Mouse (Mus musculus) gastrocnemius, adult 2 months (tissue): Measurements from ENCODE around the gene Alms1. TPM values are rescaled to one million over a fixed set of nuclear protein-coding genes. Genes with fewer than 3 reads are reported as not detected.

Experiments
- DNase-seq: peaks from one replicate; pipeline ENCODE4 v3.0.0; 2022
- H3K27ac ChIP-seq: fragments of 200-600 bp; 2 replicates; pipeline ENCODE4 v1.8.1; 2022; ENCODE audit warnings: mild to moderate bottlenecking
- H3K4me3 ChIP-seq: fragments of 200-600 bp; 2 replicates; pipeline ENCODE4 v1.8.1; 2022; ENCODE audit warnings: mild to moderate bottlenecking, moderate library complexity
- CTCF ChIP-seq: fragments of 200-600 bp; IDR thresholded peaks from 2 replicates; pipeline ENCODE4 v1.8.1; 2022; ENCODE audit warnings: antibody characterized with exemption, mild to moderate bottlenecking, moderate library complexity
- intact Hi-C: fragments of 180-260 bp; cut with DNase I; formaldehyde crosslinking; loops from one replicate; pipeline ENCODE4 v1.15.1; 2025
- long read RNA-seq, 2 experiments: library from polyadenylated mRNA; stranded (forward); transcript quantifications; one replicate each; pipeline ENCODE4 v2.0.0; 2021
- total RNA-seq, 2 experiments: library from RNA; stranded (reverse); gene quantifications; 2 replicates each; pipeline ENCODE4 v1.2.3; 2021

Alms1 gene
- total RNA-seq, result under 1 TPM; 0.54 to 0.78 TPM
- long read RNA-seq, experiment 1, result 0 reads
- long read RNA-seq, experiment 2, result 0 reads

DNA sequence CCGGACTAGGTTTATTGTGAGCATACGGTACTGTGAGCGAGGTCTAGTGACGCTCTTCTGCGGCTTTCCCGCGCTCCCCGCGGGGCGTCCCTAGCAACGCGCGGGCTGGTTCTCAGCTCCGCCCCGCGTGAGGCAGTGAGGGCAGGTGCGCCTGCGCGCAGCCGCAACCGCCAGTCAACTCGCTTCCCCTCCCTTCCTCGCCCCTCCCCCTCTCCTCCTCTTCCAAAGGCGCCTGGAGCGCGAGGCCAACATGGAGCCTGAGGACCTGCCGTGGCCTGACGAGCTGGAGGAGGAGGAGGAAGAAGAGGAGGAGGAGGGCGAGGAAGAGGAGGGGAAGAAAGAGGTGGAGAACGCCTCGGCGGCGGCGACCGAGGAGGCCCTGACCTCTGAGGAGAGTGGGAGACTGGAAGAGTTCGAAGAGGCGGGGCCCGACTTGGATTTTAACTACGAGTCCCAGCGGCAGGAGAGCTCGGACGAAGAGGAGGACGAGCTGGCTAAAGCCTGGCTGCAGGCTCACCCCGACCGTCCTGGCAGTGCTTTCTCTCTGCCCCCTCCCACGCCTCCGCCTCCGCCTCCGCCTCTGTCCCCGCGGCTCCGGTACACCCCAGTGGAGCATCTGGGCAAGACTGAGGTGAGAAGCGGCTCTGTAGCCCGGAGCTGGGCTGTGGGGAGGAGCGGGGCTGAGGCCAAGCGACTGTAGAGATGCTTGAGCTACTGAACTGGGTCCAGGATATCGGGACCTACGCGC, at the start of gene Alms1:
Gene Alms1, plus strand, starts transcription at position 136 of the 748 bp plus-strand sequence.
- no peak for TF ChIP-seq CTCF
- H3K27ac ChIP-seq, result peak within 1 kb of the TSS; percentile 76
- DNase-seq, result peak; percentile 95
- intact Hi-C loops, result loop anchor here (10.0 kb wide), 2 partner anchors 327 to 1323 kb away; partner anchors contain the start of genes Nat8f1 and Tprkb
- peak within 1 kb of the TSS; percentile 78 for H3K4me3 ChIP-seq

GRCm38 (mm10) chr6:85543351-85544175, 43.8 kb upstream of the Alms1 start:
- no peak for TF ChIP-seq CTCF
- Histone ChIP-seq H3K27ac (no peak overlapping the region), H3K4me3 (no peak overlapping the region)
- intact Hi-C loops, result no loop called here
- no peak for DNase-seq

- no peak for TF ChIP-seq CTCF
- intact Hi-C loops, result no loop called here
- H3K4me3 ChIP-seq, result no peak overlapping the region
- no peak for DNase-seq
- H3K27ac ChIP-seq, result no peak overlapping the region
Observed at GRCm38 (mm10) chr6:85544251-85544881, 43.0 kb upstream of the Alms1 start.

DNA sequence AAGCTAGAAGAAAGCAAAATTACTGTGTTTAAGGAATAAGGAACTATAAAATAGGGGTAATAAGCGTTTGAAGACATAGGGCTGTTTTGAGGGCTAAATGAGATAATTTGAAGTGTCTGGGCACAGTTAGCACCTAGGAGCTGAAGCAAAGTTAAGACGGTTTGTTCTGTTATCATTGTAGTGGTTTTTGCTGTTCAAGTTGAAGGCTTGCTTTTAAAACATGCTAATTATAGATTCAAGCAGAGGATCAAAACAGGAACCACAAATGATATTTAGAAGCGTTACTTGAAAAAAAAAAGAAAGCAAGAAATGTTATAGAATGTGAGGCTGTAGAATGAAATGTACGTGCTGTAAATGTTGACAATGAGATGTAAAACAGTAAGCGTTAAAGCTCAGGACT, 39.7 kb upstream of the Alms1 start:
- no peak for DNase-seq
- Histone ChIP-seq H3K27ac (no peak overlapping the region), H3K4me3 (no peak overlapping the region)
- no peak for TF ChIP-seq CTCF
- intact Hi-C loops, result no loop called here

GRCm38 (mm10) chr6:85562374-85562773, 25.0 kb upstream of the Alms1 start:
- no peak for DNase-seq
- H3K4me3 ChIP-seq, result no peak overlapping the region
- intact Hi-C loops, result no loop called here
- TF ChIP-seq CTCF, result no peak; the same call in 1 of the 2 replicates
- H3K27ac ChIP-seq, result no peak overlapping the region

DNA sequence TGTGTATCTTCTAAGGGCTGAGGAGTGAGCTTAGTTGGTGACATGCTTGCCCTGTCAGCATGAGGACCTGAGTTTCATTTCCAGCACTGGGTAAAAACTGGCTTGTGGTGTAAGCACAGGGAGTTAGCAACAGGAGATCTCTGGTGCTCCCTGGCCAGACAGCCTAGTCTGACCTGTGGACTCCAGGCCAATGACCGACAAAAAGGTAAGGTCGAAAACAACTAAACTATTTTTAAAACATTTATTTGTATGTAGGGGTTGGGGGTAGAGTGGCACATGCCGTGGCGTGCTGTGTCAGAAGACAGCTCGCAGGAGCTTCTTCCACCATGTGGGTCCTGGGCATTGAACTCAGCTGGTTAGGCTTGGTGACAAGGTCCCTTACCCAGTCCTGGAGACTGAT, 14.5 kb upstream of the Alms1 start:
- TF ChIP-seq CTCF, result no peak
- DNase-seq, result no peak
- intact Hi-C loops, result no loop called here
- H3K4me3 ChIP-seq, result no peak overlapping the region
- H3K27ac ChIP-seq, result no peak overlapping the region

DNA sequence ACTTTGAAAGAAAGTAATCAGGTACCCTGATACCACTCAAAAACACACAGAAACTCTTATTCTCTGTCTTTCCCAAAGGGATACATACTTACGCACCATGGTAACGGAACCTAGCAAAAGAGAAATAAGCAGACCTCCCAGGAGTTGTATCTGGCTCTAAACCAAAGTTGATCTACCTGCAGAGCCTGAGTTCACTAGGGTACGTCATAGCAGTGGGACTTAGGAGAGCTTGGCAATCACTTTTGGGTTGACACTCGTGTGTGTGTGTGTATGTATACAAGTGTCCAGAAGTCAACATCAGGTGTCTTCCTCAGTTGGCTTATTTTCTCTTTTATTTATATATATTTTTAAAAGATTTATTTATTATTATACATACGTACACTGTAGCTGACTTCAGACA, 5.6 kb upstream of the Alms1 start:
- DNase-seq, result no peak
- TF ChIP-seq CTCF, result no peak
- intact Hi-C loops, result loop anchor here (10.0 kb wide), 2 partner anchors 333 to 1317 kb away; partner anchors contain the start of genes Nat8f1 and Tprkb

GRCm38 (mm10) chr6:85584612-85585011, 2.7 kb upstream of the Alms1 start:
- TF ChIP-seq CTCF, result no peak
- no peak for DNase-seq
- intact Hi-C loops, result loop anchor here (10.0 kb wide), 2 partner anchors 330 to 1320 kb away; partner anchors contain the start of genes Nat8f1 and Tprkb
- Histone ChIP-seq H3K27ac (no peak overlapping the region), H3K4me3 (no peak overlapping the region)

More for the DNA sequence above, 5.6 kb upstream of the Alms1 start:
- no peak overlapping the region for H3K27ac ChIP-seq
- no peak overlapping the region for H3K4me3 ChIP-seq

- DNase-seq, result no peak
- intact Hi-C loops, result loop anchor here (10.0 kb wide), 2 partner anchors 328 to 1322 kb away; partner anchors contain the start of genes Nat8f1 and Tprkb
- no peak overlapping the region for H3K27ac ChIP-seq
- H3K4me3 ChIP-seq, result peak overlapping the region; percentile 78
- peak; percentile 53 for TF ChIP-seq CTCF
Observed at GRCm38 (mm10) chr6:85586805-85587367, 445 bp upstream of the Alms1 start.

- no peak for TF ChIP-seq CTCF
- intact Hi-C loops, result loop anchor here (10.0 kb wide), 2 partner anchors 327 to 1323 kb away; partner anchors contain the start of genes Nat8f1 and Tprkb
- Histone ChIP-seq H3K4me3 (peak overlapping the region; percentile 78), H3K27ac (peak overlapping the region; percentile 76)
- no peak for DNase-seq
Observed at GRCm38 (mm10) chr6:85588164-85588563, 833 bp downstream of the Alms1 start.

GRCm38 (mm10) chr6:85588568-85588967, 1.2 kb downstream of the Alms1 start:
- Histone ChIP-seq H3K4me3 (peak overlapping the region; percentile 78), H3K27ac (no peak overlapping the region)
- DNase-seq, result no peak
- intact Hi-C loops, result loop anchor here (10.0 kb wide), 2 partner anchors 326 to 1324 kb away; partner anchors contain the start of genes Nat8f1 and Tprkb
- no peak for TF ChIP-seq CTCF

DNA sequence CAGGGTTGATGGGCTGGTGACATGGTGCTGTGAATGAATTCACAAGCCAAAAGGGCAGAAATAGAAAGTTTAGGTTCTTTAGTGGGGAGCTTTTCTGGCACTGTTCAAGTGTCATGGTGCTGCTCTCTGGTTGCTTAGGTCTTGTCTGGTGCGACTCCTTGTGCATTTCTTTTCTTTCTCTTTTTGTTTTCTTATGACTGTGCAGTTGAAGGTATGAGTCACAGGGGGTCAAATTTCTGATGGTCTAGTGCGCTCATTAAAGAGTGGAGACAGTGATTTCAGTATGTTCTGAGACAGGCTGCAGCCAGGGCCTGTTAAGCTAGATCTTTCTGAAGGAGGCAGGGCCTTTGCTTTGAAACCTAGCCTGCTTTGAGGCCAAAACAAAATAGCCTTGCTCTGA, 2.8 kb downstream of the Alms1 start:
- no peak overlapping the region for H3K27ac ChIP-seq
- H3K4me3 ChIP-seq, result no peak overlapping the region
- intact Hi-C loops, result no loop called here
- DNase-seq, result no peak
- no peak for TF ChIP-seq CTCF
